Comparison of ENCODE assay signal across 8 mouse cellular contexts in genomic region chr5:110094847-110095213, GRCm38 (mm10). TPM values are rescaled to one million over a fixed set of nuclear protein-coding genes. Genes with fewer than 3 reads are reported as not detected.
DNase-seq lines count a peak whose midpoint lies in the region; ATAC-seq and TF ChIP-seq lines count a peak whose summit lies in the region.

No protein-coding gene starts in this region.

- H3K27ac ChIP-seq in heart, postnatal 0 days (ENCODE audit: low read depth): no peak overlapping the region
- H3K27ac ChIP-seq in bone marrow, adult 2 months (ENCODE audit: control insufficient read depth, insufficient read depth, low read depth, low read length, poor library complexity): no peak overlapping the region; the same call in 1 of the 2 replicates
- H3K27ac ChIP-seq in hindbrain, embryonic 14.5 days: peak overlapping the region; percentile 44; the same call in 1 of the 2 replicates
- H3K27ac ChIP-seq in midbrain, embryonic 12.5 days (replicated peaks): no peak overlapping the region; the same call in 1 of the 2 replicates

- no peaks in the 10 kb centered on the region for H3K36me3 ChIP-seq in heart, postnatal 0 days (replicated peaks; ENCODE audit: control insufficient read depth, insufficient read depth, low read length)
- H3K36me3 ChIP-seq in hindbrain, embryonic 14.5 days (replicated peaks; ENCODE audit: control insufficient read depth, insufficient read depth): no peaks in the 10 kb centered on the region
- H3K36me3 ChIP-seq in midbrain, embryonic 12.5 days: no peaks in the 10 kb centered on the region

- TF ChIP-seq CTCF in heart, postnatal 0 days (IDR thresholded peaks at IDR 0.05; ENCODE audit: low read depth): no peak
- TF ChIP-seq CTCF in bone marrow, adult 2 months (IDR thresholded peaks at IDR 0.05; ENCODE audit: control insufficient read depth, insufficient read depth, low read length): no peak

- peak overlapping the region; percentile 48 for H3K4me3 ChIP-seq in heart, postnatal 0 days (ENCODE audit: low read depth, low read length)
- H3K4me3 ChIP-seq in bone marrow, adult 2 months (replicated peaks; ENCODE audit: control insufficient read depth, low read depth, low read length): peak overlapping the region; percentile 68
- H3K4me3 ChIP-seq in hindbrain, embryonic 14.5 days (replicated peaks; ENCODE audit: low read length): peak overlapping the region; percentile 43
- H3K4me3 ChIP-seq in midbrain, embryonic 12.5 days: peak overlapping the region; percentile 54

- TF ChIP-seq EP300 in heart, postnatal 0 days (IDR thresholded peaks at IDR 0.05; ENCODE audit: low read depth): no peak

- no peaks in the 10 kb centered on the region for H3K27me3 ChIP-seq in heart, postnatal 0 days (ENCODE audit: control insufficient read depth, insufficient read depth, low read length)
- no peaks in the 10 kb centered on the region for H3K27me3 ChIP-seq in hindbrain, embryonic 14.5 days (ENCODE audit: control insufficient read depth, insufficient read depth, low read length)
- peaks cover under 1% of the 10 kb centered on the region; the same call in 1 of the 2 replicates for H3K27me3 ChIP-seq in midbrain, embryonic 12.5 days

- no peaks in the 10 kb centered on the region for H3K9me3 ChIP-seq in heart, postnatal 0 days (replicated peaks; ENCODE audit: control insufficient read depth, low read length)
- no peaks in the 10 kb centered on the region for H3K9me3 ChIP-seq in hindbrain, embryonic 14.5 days (ENCODE audit: control insufficient read depth, low read length)
- H3K9me3 ChIP-seq in midbrain, embryonic 12.5 days: no peaks in the 10 kb centered on the region

- WGBS in heart, postnatal 0 days: 1% methylated on average over 4 of the region's 4 CpGs
- 1% methylated on average over 4 of the region's 4 CpGs for WGBS in bone marrow, adult 2 months
- 6% methylated on average over 4 of the region's 4 CpGs for WGBS in hindbrain, embryonic 14.5 days
- WGBS in midbrain, embryonic 12.5 days: 8% methylated on average over 4 of the region's 4 CpGs

- peak overlapping the region; percentile 61 for H3K4me2 ChIP-seq in heart, postnatal 0 days (ENCODE audit: low read depth, low read length)
- peak overlapping the region; percentile 67 for H3K4me2 ChIP-seq in hindbrain, embryonic 14.5 days (replicated peaks)
- H3K4me2 ChIP-seq in midbrain, embryonic 12.5 days (replicated peaks): peak overlapping the region; percentile 71

- no peak for ATAC-seq in heart, postnatal 0 days (ENCODE audit: insufficient read depth, low read depth)
- ATAC-seq in hindbrain, embryonic 14.5 days (ENCODE audit: low FRiP score): peak; percentile 33; the same call in 1 of the 2 replicates
- ATAC-seq in midbrain, embryonic 12.5 days (ENCODE audit: low FRiP score, low read depth): peak; percentile 25

- no peak for DNase-seq in heart, postnatal 0 days (ENCODE audit: low spot score)
- DNase-seq in heart, postnatal 4 days: no peak
- no peak for DNase-seq in hindbrain, embryonic 14.5 days (ENCODE audit: low spot score)
- no peak for DNase-seq in layer of hippocampus, postnatal 10 days (ENCODE audit: low spot score in 2 of 2)
- no peak for DNase-seq in ovary, postnatal 36 days (ENCODE audit: low spot score)
- no peak for DNase-seq in frontal cortex, postnatal 36 days (ENCODE audit: low spot score in 2 of 2)

- 0 out of 2 replicates have a peak, but pooled peaks cover 4% of the 10 kb centered on the region for H3K4me1 ChIP-seq in heart, postnatal 0 days (ENCODE audit: control insufficient read depth, insufficient read depth)
- H3K4me1 ChIP-seq in bone marrow, adult 2 months (ENCODE audit: control insufficient read depth, insufficient read depth, low read length): no peaks in the 10 kb centered on the region; the same call in 1 of the 2 replicates
- no peaks in the 10 kb centered on the region for H3K4me1 ChIP-seq in hindbrain, embryonic 14.5 days (replicated peaks; ENCODE audit: control insufficient read depth, insufficient read depth, low read length)
- peaks cover 6% of the 10 kb centered on the region for H3K4me1 ChIP-seq in midbrain, embryonic 12.5 days

- TF ChIP-seq POLR2A in bone marrow, adult 2 months (IDR thresholded peaks at IDR 0.05; ENCODE audit: borderline replicate concordance, control insufficient read depth, low read depth, low read length): no peak

- no peak overlapping the region; the same call in 1 of the 2 replicates for H3K9ac ChIP-seq in heart, postnatal 0 days (replicated peaks; ENCODE audit: low read depth, low read length)
- peak overlapping the region; percentile 60; the same call in 1 of the 2 replicates for H3K9ac ChIP-seq in hindbrain, embryonic 14.5 days
- H3K9ac ChIP-seq in midbrain, embryonic 12.5 days (replicated peaks): peak overlapping the region; percentile 66

RNA-seq across cellular contexts. Expression of gene Gm35315, which starts 0.6 kb away (rescaled TPM):
- total RNA-seq in heart, postnatal 0 days (2014; rRNA removed; ENCODE audit: low replicate concordance): 2.3 TPM in 1 of 2 replicates, not detected in the other
- 0.03 and 0.05 TPM in 2 replicates for polyA plus RNA-seq in heart, postnatal 0 days (2015; fragmentation: Nextera tagmentation; extraction: Ambion mirVana)
- total RNA-seq in heart, postnatal 4 days (2021): not detected
- polyA plus RNA-seq in bone marrow, adult 2 months (2011; ENCODE audit: insufficient read depth, insufficient read length, low replicate concordance, missing spikeins): 0.45 TPM in 1 of 2 replicates, not detected in the other
- 0.46 and 0.47 TPM in 2 replicates for polyA plus RNA-seq in hindbrain, embryonic 14.5 days (2014; fragmentation: Nextera tagmentation; extraction: Ambion mirVana)
- polyA plus RNA-seq in midbrain, embryonic 12.5 days (2016; fragmentation: Nextera tagmentation; extraction: Ambion mirVana): 1.4 TPM in 2 replicates
- total RNA-seq in layer of hippocampus, postnatal 10 days (2021): under 1 TPM; 0.73 to 0.89 TPM

RNA-seq across cellular contexts. Expression of gene Plcxd1, which starts 4.9 kb away (rescaled TPM):
- not detected in 2 replicates for total RNA-seq in heart, postnatal 0 days (2014; rRNA removed; ENCODE audit: low replicate concordance)
- 0.26 and 0.29 TPM in 2 replicates for polyA plus RNA-seq in heart, postnatal 0 days (2015; fragmentation: Nextera tagmentation; extraction: Ambion mirVana)
- not detected for total RNA-seq in heart, postnatal 4 days (2021)
- polyA plus RNA-seq in bone marrow, adult 2 months (2011; ENCODE audit: insufficient read depth, insufficient read length, low replicate concordance, missing spikeins): not detected in 2 replicates
- 1.7 and 3.2 TPM in 2 replicates for polyA plus RNA-seq in hindbrain, embryonic 14.5 days (2014; fragmentation: Nextera tagmentation; extraction: Ambion mirVana)
- polyA plus RNA-seq in midbrain, embryonic 12.5 days (2016; fragmentation: Nextera tagmentation; extraction: Ambion mirVana): 1.1 and 1.3 TPM in 2 replicates
- total RNA-seq in layer of hippocampus, postnatal 10 days (2021): 1 to 10 TPM; 3.3 to 4.6 TPM

RNA-seq across cellular contexts. Expression of gene Gtpbp6, which starts 13.2 kb away (rescaled TPM):
- total RNA-seq in heart, postnatal 0 days (2014; rRNA removed; ENCODE audit: low replicate concordance): 29.8 and 32.3 TPM in 2 replicates
- 13.9 and 14.2 TPM in 2 replicates for polyA plus RNA-seq in heart, postnatal 0 days (2015; fragmentation: Nextera tagmentation; extraction: Ambion mirVana)
- total RNA-seq in heart, postnatal 4 days (2021): 10 to 100 TPM; 32.3 to 33.6 TPM
- 30.6 and 70.2 TPM in 2 replicates for polyA plus RNA-seq in bone marrow, adult 2 months (2011; ENCODE audit: insufficient read depth, insufficient read length, low replicate concordance, missing spikeins)
- 53.1 and 55.9 TPM in 2 replicates for polyA plus RNA-seq in hindbrain, embryonic 14.5 days (2014; fragmentation: Nextera tagmentation; extraction: Ambion mirVana)
- 39.3 and 43.8 TPM in 2 replicates for polyA plus RNA-seq in midbrain, embryonic 12.5 days (2016; fragmentation: Nextera tagmentation; extraction: Ambion mirVana)
- total RNA-seq in layer of hippocampus, postnatal 10 days (2021): 10 to 100 TPM; 83.7 to 98.9 TPM

RNA-seq across cellular contexts. Expression of gene Zfp605, which starts 15.1 kb away (rescaled TPM):
- 0.50 and 3.3 TPM in 2 replicates for total RNA-seq in heart, postnatal 0 days (2014; rRNA removed; ENCODE audit: low replicate concordance)
- polyA plus RNA-seq in heart, postnatal 0 days (2015; fragmentation: Nextera tagmentation; extraction: Ambion mirVana): 2.1 and 2.4 TPM in 2 replicates
- total RNA-seq in heart, postnatal 4 days (2021): 1 to 10 TPM; 2.7 to 3.1 TPM
- 1.5 and 3.3 TPM in 2 replicates for polyA plus RNA-seq in bone marrow, adult 2 months (2011; ENCODE audit: insufficient read depth, insufficient read length, low replicate concordance, missing spikeins)
- polyA plus RNA-seq in hindbrain, embryonic 14.5 days (2014; fragmentation: Nextera tagmentation; extraction: Ambion mirVana): 11.6 and 14.6 TPM in 2 replicates
- polyA plus RNA-seq in midbrain, embryonic 12.5 days (2016; fragmentation: Nextera tagmentation; extraction: Ambion mirVana): 10.9 and 12.0 TPM in 2 replicates
- 10 to 100 TPM; 16.1 to 16.8 TPM for total RNA-seq in layer of hippocampus, postnatal 10 days (2021)

RNA-seq across cellular contexts. Expression of gene Gm17655, which starts 22.5 kb away (rescaled TPM):
- total RNA-seq in heart, postnatal 0 days (2014; rRNA removed; ENCODE audit: low replicate concordance): 0.12 TPM in 1 of 2 replicates, not detected in the other
- 1.4 and 1.8 TPM in 2 replicates for polyA plus RNA-seq in heart, postnatal 0 days (2015; fragmentation: Nextera tagmentation; extraction: Ambion mirVana)
- total RNA-seq in heart, postnatal 4 days (2021): 1 to 10 TPM; 2.8 to 3.3 TPM
- polyA plus RNA-seq in bone marrow, adult 2 months (2011; ENCODE audit: insufficient read depth, insufficient read length, low replicate concordance, missing spikeins): 0.54 TPM in 1 of 2 replicates, not detected in the other
- polyA plus RNA-seq in hindbrain, embryonic 14.5 days (2014; fragmentation: Nextera tagmentation; extraction: Ambion mirVana): 3.9 and 5.5 TPM in 2 replicates
- 5.2 and 8.9 TPM in 2 replicates for polyA plus RNA-seq in midbrain, embryonic 12.5 days (2016; fragmentation: Nextera tagmentation; extraction: Ambion mirVana)
- 10 to 100 TPM in 1 of 2 experiments, 1 to 10 TPM in 1; 8.9 to 10.3 TPM for total RNA-seq in layer of hippocampus, postnatal 10 days (2021)
